Mouse (Mus musculus): ENCODE results near the gene Mc3r.
A peak's percentile ranks its signal among the peaks of the same experiment; 100 is the strongest.

Mc3r gene

DNA sequence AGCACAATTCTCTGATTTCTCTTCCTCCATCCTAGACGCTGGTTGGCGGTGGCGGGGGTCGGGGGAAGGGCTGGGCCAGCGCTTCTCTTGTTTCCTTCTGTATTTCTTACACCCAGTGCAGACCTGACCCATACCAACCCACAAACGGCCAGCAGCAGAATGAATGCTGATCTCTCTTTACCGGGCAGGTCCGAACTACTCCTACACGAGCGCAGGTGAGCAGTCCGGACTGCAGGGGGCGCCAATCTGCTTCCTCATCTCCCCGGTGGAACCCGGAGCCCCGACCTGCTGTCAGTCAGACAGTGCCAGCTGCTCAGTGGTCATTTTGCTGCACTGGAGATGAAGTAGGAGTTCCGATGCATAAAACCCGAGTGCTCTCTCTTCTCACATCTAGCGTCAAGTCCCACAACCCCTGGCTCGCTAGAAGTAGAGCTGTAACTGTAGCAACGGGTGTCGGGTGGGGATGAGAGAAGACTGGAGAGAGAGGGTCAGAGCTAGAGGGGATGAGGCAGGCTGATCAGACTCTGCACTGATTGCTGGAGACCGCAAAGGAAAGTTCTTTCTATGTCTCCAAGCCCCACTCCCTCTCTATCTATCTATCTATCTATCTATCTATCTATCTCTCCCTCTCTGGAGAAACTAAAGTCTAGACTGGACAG is at the start of gene Mc3r:
Gene Mc3r (plus strand): TSS at position 387 of the 659 bp plus-strand sequence.
- peak; percentile 68 to 88 for DNase-seq (ENCODE audit: low spot score in 2 of 2)

DNA sequence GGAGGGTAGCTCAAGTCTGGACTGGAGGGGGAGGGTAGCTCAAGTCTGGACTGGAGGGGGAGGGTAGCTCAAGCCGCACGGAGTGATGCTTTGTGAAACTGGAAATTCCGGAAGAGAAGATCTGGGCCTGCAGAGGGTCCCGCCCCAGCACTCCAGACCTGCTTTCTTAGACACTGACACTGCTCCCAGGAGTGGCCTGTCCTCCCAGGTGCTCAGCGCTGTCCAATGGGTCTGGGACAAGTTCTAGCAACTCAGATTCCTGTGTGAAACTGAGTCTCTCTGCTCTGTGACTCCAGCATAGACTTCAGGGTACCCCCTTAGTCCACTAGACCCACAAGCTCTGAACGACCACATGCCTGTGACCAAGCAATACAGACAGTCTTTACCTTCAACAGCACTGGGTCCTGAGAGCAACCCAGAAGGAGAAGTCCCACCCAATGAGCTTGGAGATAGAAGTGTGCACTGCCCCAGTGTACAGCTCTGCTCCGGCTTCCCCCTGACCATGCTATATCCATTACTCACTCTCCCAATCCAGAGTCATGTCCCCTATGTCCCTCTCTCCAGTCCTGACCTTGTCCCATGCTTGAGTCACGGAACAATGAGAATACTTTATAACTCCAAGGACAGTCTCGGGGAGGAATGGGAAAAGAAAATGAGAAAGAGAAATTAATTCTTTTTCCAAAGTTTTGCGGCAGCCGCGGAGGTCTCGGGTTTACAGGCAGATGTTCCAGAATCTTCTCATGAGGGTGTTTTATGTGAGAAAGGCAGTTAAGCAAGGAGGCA is 46.1 kb upstream of the Mc3r start:
- no peak for DNase-seq (ENCODE audit: low spot score in 2 of 2)

DNA sequence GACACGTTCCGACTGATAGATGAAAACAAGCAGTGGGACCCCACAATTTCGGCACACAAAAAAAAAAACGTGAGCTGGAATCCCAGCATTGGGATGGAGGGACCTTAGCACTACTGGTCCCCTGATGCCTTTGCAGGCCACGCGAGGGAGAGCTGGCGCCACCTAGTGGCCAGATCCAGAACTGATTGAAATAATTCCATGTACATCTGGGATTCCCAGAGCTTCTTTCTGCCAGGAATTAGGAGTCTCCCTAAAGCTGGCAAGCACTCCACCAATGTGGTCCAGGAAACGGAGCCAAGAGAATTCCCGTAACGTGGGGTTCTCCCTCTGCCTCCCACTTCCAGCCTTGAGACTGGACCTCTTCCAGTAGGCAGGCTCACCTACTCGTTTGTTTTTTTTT is 41.3 kb upstream of the Mc3r start:
- peak; percentile 96 to 98 for DNase-seq (ENCODE audit: low spot score in 2 of 2)

DNA sequence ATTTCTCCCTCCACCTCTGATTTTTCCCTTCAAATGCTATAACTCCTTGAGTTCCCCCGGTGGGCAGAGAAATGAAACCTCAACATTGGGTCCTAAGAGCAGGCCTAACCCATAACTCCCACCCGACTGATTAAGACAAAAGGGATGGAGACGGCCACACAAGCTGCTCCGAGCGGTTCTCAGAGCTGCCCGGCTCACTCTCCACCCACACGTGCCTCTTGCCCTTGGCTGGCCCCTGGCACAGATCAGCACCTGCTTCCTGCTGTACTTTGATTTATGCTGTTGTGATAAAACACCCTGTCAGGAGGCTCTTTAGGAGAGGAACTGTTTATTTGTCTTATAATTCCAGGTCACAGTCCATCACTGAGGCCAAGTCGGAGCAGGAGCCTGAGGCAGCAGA is 34.8 kb upstream of the Mc3r start:
- DNase-seq (ENCODE audit: low spot score in 2 of 2), result no peak

DNA sequence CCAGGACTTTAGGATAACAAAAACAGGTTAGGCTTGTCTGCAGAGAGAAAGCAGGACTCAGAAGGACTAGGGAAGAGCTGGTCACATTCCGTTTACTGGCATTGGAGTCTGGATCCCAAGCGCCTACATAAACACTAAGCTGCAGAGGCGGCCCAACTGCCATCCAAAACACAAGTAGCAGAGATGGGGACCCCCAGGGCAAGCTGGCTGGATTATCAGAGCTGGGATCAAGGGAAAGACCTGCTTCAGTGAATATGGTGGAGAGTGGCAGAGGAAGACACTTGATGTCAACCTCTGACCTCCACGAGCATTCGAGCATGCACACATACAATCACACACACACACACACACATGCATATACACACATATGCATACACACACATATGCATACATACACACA is 34.0 kb upstream of the Mc3r start:
- DNase-seq (ENCODE audit: low spot score in 2 of 2), result no peak

DNA sequence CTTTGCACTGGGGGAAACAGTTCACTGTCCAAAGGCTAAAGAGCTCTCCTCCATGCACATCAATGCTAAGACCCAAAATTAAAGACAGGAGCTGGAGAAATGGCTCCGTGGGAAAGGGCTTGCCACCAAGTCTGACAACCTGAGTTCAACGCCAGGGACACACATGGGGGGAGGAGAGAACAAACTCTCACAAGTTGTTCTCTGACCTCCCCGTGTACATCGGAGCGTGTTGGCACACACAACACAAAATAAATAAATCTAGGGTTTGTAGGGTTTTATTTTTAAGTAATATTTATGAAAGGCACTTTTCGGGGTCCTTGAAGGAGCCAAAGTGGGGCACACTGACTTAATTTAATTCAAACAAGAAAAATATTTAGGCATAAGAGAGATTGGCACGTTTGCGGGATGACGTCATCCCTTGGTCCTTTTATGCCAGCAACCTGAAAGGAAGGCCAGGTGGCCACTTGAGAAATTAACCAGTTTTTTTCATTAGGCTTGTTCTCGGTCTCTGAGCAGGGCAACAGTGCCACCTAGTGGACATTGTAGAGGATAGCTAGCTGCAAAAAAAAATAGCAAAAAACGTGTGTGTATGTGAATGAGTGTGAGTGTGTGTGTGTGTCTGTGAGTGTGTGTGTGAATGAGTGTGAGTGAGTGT is 32.7 kb upstream of the Mc3r start:
- DNase-seq (ENCODE audit: low spot score in 2 of 2), result peak in 1 of 2 experiments; percentile 67

DNA sequence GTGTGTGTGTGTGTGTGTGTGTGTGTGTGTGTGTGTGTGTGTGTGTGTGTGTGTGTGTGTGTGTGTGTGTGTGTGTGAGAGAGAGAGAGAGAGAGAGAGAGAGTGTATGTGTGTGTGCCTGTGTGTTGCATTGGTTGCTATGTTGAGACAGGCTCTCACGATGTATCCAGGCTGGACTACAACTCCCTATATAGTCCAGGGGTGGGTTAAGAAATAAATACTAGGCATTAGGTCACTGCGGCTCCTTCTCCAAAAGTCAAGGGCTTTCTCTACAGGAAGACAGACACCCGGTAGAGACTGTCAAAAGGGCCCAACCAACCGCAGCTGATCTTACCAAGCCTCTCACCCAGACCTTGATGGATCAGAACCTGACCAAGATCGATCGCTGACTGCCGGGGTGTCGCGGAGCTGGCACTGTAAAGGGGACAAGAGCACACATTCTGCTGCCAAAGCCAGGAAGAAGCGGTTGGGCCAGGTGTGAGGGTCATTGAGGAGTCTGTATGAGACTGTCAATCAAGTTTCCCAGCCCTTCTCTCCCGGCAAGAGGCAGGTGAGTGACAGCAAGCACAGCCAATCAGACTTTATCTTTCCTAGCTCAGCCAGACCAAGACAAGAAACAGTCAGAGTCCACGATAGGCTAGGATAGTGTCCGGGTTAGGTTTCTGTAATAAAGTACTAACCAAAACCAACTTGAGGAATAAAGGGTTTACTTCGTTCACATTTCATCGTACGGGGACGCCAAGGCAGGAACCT is 32.0 kb upstream of the Mc3r start:
- no peak for DNase-seq (ENCODE audit: low spot score in 2 of 2)

DNA sequence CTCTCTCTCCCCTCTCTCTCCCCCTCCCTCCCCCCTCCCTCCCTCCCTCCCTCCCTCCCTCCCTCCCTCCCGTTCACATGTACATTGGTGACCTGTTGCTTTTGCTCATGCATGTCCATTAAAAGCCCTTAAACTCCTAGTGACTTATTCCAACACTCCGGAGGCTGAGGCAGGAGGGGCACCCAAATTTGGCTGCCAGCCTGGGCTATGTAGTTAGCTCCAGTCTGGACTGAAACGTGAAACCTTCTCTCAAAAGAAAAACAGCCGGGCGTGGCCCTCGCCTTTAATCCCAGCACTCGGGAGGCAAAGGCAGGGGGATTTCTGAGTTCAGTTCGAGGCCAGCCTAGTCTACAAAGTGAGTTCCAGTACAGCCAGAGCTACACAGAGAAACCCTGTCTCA is 30.4 kb upstream of the Mc3r start:
- no peak for DNase-seq (ENCODE audit: low spot score in 2 of 2)

DNA sequence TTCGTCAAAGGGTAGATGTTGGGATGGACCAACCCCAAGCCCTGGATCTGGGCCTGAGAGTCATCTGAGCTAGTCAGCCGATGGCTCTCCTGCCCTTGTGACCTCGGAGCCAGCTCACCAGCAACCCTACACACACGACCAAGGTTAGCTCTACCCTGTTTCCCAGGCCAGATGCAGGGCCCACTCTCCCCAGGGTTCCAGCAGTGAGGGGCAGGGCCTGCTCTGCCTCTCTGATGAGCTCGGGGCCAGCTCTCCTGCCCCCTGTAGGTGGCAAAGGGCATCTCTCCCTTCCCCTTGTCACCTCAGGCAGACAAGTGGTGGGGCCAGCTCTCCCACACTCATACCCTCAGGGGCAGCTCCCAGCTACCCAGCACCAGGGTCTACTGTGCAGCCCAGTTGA is 29.1 kb upstream of the Mc3r start:
- no peak for DNase-seq (ENCODE audit: low spot score in 2 of 2)

DNA sequence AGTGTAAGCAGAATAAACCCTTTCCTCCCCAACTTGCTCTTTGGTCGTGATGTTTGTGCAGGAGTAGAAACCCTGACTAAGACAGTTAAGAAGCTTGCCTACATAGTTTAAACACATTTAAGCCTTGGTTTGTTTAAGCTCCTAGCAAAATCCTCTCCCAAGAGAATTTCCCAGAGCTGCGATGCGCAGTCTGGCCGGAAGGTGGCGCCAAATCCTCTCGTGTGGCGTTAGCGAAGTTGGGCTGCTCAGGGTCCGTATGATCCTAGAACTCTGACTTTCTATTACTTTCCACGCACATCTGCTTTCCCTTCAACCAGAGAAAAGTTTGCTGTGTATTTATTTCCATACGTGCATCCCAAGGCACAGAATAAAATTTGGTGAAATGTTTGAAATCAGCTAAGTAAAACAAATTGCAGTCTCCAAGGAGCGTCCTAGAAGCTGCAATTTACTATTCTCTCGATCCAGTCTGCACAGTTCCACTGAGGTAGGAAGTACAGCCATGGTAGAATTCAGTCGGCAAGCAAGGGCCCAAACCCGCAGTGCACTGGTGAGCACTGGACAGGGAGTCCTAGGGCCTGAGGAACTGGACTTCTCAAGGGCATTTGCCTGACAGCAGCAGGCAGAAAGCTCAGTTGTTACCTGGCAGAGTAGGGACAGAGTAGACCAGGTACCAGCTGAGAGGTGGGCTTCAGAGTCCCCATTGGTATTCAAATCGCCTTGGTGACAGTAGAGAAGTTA is 26.5 kb upstream of the Mc3r start:
- DNase-seq (ENCODE audit: low spot score in 2 of 2), result peak; percentile 79 to 91

DNA sequence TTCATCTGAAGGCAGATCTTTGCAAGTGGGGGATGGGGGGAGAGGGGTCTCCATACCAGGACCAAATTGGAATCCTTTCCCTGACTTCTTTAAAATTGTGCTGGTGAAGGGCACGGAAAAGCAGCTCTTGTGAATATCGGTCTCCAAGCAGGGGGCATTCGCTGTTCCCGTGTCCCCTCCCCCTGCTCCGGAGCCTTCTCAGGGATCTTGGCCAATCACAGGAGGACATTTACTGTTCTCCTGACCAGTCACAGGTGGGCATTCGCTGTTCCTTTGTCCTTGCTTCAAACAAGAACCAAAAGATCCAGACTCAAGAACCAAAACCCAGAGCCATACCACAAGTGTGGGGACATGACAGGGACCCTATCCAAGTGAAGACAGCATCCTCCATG is 25.9 kb upstream of the Mc3r start:
- DNase-seq (ENCODE audit: low spot score in 2 of 2), result peak in 1 of 2 experiments; percentile 53

DNA sequence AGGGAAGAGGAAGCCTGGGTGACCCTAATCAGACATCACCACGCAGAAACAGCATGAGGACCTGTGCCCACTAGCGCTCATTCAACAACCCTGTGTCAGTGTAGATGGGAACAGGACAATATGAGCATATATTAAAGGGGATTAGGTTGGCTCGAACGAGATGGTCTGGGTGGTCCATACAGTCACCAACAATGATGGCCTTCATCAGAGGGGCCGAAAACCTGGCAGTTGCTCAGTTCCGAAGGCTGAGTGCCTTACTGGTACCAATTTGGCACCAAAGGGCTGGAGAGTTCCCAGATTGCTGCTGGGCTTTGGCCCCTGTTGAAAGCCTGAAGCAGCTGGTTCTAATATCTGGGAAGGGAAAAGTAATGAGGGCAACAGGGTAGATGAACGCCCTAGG is 25.4 kb upstream of the Mc3r start:
- peak in 1 of 2 experiments; percentile 80 for DNase-seq (ENCODE audit: low spot score in 2 of 2)

DNA sequence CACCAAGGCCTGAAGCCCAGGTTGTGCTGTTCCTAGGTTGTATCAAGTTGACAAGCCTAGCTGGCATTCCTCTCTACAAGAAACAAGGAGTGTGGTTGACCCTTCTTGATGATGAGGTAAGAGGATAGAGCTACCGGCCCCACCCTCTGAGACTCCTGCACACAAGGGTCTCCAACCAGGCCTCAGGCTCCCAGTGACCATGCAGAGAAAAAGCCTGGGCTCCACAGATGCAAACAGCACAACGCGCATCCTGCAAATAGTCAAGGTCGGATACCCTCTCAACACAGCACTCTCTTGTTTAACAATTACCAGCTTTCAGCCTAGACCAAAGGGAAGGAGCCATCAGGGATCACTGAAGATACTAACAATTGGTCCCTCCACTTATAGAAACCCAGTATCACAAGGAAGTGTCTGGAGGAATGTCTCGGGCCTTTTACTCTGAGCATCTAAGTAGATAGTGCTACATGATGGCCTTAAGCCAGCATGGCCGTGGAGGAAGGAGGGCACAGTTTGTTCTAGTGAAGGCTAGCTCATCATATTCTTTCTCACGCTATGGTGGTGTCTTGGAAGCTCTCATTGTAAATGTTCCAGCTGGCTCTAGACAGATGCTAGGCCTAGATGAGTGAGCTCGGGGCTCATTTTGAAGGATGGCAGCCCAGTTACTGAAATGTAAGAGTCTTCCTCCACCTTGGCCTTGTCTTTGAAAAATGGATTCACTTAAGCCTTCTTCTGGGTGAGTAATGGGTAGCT is 24.7 kb upstream of the Mc3r start:
- no peak for DNase-seq (ENCODE audit: low spot score in 2 of 2)

DNA sequence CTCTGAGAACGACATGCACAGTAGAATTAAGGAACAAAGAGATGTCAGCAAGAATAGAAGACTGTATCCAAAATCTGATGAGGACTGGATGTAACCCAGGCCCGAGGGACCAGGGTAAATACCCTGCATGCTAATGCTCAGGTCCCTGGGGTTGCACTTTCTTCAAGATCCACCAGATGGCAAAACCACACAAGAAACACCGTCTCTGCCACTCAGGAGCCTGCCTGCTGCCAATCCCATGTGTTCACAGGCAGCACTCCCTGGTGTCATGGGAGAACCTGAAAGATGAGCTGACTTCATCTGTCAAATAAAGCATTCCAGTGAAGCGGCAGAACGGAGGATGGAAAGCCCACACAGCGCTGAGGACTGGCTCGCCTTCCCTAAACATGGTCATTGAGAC is 21.3 kb upstream of the Mc3r start:
- DNase-seq (ENCODE audit: low spot score in 2 of 2), result peak in 1 of 2 experiments; percentile 60

DNA sequence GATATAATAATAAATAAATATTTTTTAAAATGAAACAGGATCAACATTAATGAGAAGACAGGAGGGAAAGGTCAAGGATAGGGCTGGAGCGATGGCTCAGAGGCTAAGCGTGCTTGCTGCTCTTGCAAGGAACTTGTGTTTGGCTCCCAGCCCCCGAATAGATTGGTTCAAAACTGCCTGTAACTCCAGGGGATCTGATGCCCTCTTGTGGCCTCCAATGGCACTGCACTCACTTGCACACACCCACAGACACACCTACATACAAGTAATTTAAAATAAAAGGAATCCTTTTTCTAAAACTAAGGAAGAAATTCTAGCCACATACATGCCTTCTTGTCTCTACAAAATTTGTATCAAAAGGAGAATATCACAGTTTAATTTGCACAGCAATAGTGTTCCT is 20.5 kb upstream of the Mc3r start:
- DNase-seq (ENCODE audit: low spot score in 2 of 2), result no peak

DNA sequence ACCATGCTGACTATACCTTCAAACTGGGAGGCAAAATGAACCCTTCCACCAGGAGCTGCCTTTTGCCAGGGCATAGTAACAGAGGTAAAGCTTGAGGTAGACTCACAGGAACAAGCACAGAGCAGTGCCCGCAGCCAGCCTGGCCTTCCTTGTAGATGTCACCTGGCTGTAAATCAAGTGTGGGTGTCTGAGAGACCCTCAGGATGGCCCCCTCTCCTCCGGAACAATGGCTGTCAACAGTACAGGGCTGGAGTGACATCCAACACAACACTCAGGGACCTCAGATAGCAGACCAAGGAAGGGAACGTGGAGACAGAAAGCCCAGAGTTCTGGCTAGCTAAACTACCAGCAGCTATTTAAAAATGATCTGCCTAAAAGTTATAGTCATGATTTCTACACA is 19.1 kb upstream of the Mc3r start:
- no peak for DNase-seq (ENCODE audit: low spot score in 2 of 2)

DNA sequence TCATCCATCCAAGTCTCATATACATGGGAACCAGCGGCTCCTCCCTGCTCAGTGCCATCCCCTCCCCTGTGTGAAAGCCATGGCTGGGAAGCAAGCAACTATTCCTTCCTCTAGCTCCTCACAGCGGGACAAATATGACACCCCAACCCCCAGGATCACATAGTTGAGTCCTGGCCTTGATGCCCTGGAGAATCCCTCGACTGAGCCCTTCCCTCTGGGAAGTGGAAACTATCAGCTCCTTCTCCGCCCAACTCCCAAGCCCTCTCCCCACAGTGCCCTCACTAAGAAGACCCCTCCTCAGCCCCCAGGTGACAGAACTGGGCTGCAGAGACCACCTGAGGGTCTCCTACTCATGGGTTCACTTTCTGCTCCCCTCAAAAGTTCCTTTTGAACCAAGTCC is 18.2 kb upstream of the Mc3r start:
- DNase-seq (ENCODE audit: low spot score in 2 of 2), result no peak

DNA sequence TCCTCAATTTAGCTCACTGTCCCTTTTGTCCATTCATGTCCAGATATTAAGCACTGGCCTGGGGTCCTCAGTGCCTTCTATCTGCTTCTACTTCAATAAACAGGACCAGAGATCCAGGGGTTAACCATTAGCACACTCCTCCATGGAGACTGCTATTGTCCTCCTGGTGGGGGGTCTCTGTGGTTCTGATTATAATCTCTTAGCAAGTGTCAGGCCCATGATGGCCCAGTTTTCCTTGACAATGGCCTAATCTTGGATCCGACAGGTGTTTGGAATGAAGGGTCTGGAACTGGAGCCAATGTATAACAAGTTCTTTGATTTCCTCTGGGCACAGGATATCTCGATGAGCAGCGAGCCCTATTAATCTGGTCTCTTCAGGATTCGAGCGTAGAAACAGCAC is 10.1 kb upstream of the Mc3r start:
- no peak for DNase-seq (ENCODE audit: low spot score in 2 of 2)

DNA sequence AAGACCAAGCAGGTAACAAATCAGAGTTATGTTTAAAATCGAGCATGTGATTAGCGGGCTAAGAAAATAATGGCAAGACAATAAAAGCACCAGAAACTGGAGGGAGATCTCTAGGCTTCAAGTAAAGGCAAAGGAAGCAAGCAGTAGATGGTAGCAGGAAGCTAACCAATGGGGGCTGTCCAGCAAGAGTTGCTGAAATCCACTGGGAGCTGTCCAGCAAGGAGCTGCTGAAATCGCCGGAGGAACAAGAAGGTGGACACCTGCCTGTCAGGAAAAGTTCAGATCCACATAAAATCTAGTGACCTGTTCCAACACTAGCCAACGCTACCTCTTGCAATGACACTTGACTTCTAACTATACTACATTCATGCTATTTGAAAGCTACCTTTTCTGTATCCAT is 7.3 kb upstream of the Mc3r start:
- no peak for DNase-seq (ENCODE audit: low spot score in 2 of 2)

DNA sequence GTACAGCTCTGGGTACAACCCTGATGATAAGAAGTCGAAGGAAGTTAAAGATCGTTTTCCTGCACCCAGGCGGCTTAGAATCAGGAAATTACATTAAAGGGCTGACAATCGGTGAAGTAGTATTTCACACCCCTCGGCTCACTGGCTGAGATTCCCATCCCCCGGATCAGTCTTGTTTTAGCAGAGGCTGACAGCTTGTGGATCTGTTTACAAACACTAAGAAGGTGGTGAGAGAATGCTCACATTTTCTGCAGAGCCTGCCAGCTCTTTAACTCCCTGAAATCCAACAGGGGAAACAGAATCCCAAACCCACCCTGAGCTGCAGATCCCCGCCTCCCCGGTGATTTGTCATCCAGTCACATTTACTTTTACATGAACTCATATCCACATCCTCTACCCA is 2.8 kb upstream of the Mc3r start:
- no peak for DNase-seq (ENCODE audit: low spot score in 2 of 2)

DNA sequence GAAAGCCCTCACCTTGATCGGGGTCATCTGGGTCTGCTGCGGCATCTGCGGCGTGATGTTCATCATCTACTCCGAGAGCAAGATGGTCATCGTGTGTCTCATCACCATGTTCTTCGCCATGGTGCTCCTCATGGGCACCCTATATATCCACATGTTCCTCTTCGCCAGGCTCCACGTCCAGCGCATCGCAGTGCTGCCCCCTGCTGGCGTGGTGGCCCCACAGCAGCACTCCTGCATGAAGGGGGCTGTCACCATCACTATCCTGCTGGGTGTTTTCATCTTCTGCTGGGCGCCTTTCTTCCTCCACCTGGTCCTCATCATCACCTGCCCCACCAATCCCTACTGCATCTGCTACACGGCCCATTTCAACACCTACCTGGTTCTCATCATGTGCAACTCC is 1.0 kb downstream of the Mc3r start:
- DNase-seq (ENCODE audit: low spot score in 2 of 2), result peak in 1 of 2 experiments; percentile 34
